Mouse (Mus musculus) heart, adult 8-10 months (tissue): Measurements from ENCODE around the gene Fhl4. TPM values are rescaled to one million over a fixed set of nuclear protein-coding genes. Genes with fewer than 3 reads are reported as not detected.

Experiments
- DNase-seq: peaks from one replicate; pipeline ENCODE4 v3.0.0; 2022; ENCODE audit warnings: low spot score
- total RNA-seq, 4 experiments: library from RNA; stranded (reverse); gene quantifications; 2 replicates each; pipeline ENCODE4 v1.2.4; 2022

The Fhl4 gene
- under 1 TPM; 0.17 to 0.46 (median 0.36) TPM for total RNA-seq

DNA sequence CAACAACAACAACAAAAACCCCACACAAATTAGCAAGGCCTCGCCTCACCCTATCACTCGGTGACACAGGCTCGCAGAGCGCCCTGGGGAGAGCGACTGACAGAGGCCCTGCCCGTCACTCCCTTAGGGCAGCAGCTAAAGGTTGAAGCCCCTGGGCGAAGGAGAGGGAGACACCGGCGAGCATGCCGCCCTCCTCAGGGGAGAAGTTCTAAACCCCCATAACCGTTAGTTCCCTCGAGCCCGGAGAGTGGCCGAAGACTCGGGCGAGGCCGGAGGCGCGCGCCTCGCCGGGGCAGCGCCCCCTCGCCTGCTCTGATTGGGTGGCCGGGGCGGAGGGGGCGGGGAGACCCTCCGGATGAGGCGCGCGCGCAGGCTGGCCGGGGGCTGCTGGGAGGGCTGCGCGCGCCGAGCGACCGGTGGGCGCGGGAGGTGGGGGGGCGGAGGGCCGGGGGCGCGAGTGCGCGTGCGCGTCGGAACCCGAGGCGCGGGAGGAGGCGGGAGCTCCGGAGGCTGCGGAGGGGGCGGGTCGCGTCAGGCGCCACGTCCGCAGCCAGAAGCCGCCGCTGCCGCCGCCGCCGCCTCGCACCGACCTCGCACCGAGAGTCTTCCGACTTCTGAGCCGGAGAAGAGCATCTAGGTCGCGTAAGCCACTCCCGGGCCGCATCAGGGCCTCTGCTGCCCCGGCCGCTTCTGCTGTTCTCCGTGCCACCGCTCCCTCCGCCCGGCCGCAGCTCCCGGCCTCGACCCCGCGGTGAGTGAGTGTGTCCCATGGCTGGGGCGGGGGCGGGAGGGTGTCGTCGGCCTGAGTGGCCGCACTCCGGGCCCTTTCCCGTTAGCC is at the start of gene Fhl4, which contains the start of gene Tmem263:
TSS of gene Fhl4 (minus strand) at position 249 of the 838 bp plus-strand sequence.
TSS of gene Tmem263 (plus strand) at position 381 of the 838 bp plus-strand sequence.
- DNase-seq: peak; percentile 74

DNA sequence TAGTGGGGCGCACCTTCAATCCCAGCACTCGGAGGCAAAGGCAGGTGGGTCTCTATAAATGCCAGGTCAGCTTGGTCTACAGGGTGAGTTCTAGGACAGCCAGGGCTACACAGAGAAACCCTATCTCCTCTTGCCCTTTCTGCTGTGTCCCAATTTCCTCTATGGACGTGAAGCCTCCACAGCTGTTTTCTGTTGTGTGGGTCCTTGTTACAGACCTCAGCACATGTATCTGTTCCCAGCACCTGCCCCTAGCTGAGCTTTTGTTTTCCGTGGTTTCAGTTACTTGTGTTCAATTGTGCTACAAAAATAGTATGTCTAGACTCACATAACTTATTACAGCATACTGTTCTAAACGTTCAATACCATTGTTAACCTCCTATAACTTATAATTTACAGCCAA is 46.9 kb upstream of the Fhl4 start:
- no peak for DNase-seq

DNA sequence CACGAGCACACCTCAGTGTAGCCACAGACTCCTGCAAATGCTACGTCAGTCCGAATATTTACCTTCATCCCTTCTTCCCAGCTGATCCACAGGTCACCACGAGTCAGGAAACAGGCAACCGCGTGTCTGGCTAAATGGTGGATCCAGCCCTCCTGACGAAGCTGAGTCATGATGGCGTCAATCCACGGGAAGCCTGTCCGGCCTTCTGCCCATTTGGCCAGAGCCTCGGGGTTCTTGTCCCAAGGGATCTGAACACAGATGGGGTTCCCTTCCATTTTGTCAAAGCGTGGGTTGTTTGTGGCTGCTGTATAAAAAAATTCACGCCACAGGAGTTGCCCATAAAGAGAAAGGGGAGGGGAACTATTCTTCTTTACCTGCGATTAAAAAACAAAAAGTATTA is 44.0 kb upstream of the Fhl4 start:
- no peak for DNase-seq

DNA sequence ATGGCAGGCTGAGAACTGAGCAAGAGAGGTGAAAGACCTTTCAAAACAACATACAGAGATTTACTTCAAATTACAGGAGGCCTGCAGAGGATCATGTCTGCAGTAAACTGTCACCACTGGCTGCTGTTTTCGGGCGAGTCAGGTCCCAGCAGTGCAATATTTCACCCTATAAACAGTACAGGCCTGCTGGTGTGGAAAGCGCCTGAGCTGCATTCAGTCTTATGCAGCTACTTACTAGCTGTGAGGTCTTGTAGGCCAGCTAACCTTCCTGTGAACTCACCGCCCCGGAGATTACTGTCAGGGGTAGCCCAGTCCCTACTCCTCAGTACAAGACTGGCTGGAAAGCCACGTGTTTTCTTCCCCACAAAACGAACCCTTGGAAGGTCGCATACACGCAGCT is 39.2 kb upstream of the Fhl4 start:
- DNase-seq: no peak

- no peak for DNase-seq
Measured at GRCm38 (mm10) chr10:85136573-85136972, 34.3 kb upstream of the Fhl4 start.

GRCm38 (mm10) chr10:85128453-85128852 is 26.2 kb upstream of the Fhl4 start:
- peak; percentile 11 for DNase-seq

DNA sequence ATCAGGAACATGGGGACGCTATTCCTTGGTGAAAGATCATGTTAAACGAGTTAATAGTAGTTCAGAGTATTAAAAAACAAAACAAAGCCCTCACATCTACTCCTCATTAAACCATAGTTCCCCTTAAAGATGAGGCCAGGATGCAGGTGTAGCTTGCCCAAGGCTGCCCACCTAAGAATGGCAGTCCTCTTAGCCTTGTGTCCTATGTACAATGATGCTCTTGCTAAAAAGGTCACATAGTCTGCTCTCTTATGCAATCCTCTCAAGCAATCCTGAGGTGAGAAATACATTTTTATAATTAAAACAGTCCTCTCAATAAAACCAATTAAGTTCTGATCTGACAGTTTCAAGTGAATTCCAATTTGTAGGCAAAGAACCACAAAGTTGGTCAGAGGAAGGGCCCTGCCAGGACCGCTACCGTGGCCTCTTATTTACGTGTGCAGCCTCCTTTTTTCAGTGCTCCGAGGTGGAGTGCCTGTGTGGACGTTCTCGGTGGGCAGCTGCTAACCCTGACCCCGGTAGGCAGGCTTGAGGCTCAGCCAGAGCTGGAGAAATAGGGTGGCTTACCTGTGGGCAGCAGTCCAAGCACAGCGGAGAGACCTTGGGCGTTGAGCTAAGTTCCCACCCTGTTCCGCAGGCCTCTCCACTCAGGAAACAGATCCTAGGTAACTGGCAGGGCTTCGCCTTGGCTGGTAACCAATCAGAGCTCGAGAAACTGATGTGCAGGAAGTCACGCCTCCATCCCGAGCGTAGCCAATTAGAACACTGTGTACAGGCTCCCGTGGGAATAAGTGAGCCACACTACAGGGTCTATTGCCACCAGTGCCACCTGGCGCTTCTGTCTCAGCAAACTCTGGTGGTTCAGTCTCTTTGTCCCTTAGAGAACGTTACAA is 25.3 kb upstream of the Fhl4 start, which contains the start of gene Mterf2:
TSS of gene Mterf2 (minus strand) at position 633 of the 893 bp plus-strand sequence.
- DNase-seq: peak; percentile 94

DNA sequence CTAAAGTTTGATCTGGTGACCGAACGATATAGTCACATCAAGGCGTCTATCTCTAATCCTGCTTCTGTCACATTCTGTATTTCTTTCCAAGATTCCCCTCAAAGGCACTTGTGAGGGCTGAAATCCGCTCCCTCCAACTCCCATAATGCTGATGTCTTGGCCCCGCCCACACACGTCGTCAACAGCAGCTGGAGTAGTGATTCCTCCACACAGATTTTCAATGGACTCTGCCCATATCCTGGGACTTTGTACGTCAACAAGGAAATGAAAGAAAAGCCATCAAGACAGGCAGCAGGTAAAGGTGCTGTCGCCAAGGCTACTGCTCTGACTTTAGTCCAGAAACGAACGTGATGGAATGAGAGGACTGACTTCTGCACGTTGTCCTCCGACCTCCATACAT is 22.9 kb upstream of the Fhl4 start:
- DNase-seq: no peak

DNA sequence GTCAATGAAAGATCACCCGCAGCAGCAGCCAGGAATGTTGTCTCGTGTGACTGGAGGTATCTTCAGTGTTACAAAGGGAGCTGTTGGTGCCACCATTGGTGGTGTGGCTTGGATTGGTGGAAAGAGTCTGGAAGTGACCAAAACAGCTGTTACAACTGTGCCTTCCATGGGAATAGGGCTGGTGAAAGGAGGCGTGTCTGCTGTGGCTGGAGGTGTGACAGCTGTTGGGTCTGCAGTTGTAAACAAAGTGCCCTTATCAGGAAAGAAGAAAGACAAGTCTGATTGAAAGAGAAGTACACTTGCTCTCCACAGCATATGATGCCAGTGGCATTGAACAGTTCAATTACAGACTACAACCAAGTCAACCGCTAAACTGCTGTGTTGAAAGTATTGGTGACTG is 12.1 kb upstream of the Fhl4 start:
- DNase-seq: no peak

- DNase-seq: peak; percentile 11
Measured at GRCm38 (mm10) chr10:85103085-85103885, 990 bp upstream of the Fhl4 start.

- no peak for DNase-seq
Measured at GRCm38 (mm10) chr10:85101841-85102240, 454 bp downstream of the Fhl4 start.

GRCm38 (mm10) chr10:85071605-85072152 is 30.6 kb downstream of the Fhl4 start:
- no peak for DNase-seq

DNA sequence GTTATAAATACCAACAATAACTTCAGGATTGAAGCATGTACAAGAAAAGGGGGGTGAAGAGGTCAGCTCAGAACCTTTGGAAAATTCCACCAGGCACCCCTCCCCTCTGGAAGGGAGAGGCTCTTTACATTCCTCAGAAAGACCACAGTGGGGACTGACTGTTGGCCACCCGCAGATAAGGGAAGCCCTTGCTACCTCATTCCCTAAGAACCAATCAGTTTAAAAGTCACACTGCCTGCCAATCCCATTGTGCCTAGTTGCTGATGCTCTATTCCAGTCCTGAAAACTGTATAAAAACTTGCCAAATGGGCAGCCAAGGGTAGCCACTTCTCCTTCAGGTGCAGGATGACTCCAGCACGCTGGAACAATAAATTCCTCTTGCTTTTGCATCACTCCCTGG is 47.4 kb downstream of the Fhl4 start:
- no peak for DNase-seq

DNA sequence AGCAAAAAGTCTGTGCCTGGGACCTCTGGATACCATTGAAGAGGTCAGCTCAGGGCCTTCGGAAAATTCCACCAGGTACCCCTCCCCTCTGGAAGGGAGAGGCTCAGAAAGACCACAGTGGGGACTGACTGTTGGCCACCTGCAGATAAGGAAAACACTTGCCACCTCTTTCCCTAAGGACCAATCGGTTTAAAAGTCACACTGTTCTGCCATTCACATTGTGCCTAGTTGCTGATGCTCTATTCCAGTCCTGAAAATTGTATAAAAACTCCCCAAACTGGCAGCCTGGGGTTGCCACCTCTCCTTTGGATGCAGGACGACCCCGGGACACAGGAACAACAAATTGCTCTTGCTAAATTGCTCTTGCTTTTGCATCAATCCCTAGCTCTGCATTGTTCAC is 49.8 kb downstream of the Fhl4 start:
- no peak for DNase-seq

GRCm38 (mm10) chr10:85050668-85051208 is 51.6 kb downstream of the Fhl4 start:
- no peak for DNase-seq

- DNase-seq: no peak
Measured at GRCm38 (mm10) chr10:85048008-85048407, 54.3 kb downstream of the Fhl4 start.

- peak; percentile 37 for DNase-seq
Measured at GRCm38 (mm10) chr10:85046585-85046984, 55.7 kb downstream of the Fhl4 start.
